Mouse (Mus musculus) 3T3-L1 (cell line): ENCODE data around the gene C1qtnf5.

Experiments
- DNase-seq: peaks from one replicate; pipeline ENCODE4 v3.0.0-alpha.2; 2015; ENCODE audit warnings: low read depth, low spot score

The C1qtnf5 gene

DNA sequence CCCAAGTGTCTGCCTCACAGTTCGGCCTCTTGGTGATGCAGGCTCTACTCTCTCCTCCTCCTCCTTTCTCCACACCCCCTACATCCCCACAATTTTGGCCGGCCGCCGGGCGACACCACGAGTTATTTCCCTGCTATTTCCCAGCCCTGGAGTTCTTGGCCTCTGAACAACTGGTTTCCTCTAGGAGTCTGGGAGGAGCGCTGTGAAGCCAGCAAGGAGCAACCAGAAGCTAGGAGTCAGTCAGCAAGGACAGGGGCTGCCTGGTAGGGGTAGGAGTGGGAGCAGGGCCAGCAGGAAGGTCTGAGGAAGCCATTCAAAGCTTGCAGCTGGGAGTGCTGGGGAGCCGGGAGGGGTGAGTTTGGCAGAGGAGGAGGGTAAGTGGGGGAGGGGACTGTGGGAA is at the start of gene C1qtnf5:
Gene C1qtnf5 (plus strand): TSS at position 136 of the 400 bp plus-strand sequence.
- DNase-seq = peak; percentile 91

DNA sequence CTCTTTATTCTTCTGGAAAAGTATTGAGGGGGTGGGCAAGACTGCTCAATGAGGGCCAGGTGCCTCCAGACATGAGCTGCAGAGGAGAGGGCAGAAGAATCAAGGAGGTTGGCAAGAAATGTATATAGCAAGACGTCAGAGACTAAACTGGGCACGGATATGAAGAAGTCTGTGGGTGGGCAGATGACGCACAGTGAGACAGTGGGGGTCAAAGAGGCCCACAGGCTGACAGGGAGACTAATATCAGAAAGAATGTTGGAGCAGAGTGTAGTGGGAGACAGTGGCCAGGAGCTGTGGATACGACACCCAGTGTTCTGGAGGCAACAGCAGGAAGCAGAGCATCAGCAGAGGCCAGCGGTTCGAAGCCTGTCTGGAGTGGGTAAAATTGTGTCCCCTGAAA is 48.4 kb upstream of the C1qtnf5 start:
- peak; percentile 71 for DNase-seq

DNA sequence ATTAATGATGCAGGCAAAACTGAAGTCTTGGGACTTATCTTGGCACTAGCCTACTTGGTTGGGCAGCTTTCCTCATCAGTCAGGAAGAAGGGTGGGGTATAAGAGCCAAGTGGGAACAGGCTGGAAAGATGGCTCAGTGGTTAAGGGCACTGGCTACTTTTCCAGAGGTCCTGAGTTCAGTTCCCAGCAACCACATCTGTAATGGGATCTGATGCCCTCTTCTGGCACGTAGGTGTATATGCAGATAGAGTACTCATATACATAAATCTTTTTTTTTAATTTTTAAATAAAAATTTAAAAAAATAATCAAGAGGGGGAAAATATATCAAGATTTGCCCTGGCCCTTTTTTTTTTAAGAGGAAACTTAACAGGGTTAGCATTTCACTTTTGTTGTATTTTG is 41.9 kb upstream of the C1qtnf5 start:
- DNase-seq = no peak

DNA sequence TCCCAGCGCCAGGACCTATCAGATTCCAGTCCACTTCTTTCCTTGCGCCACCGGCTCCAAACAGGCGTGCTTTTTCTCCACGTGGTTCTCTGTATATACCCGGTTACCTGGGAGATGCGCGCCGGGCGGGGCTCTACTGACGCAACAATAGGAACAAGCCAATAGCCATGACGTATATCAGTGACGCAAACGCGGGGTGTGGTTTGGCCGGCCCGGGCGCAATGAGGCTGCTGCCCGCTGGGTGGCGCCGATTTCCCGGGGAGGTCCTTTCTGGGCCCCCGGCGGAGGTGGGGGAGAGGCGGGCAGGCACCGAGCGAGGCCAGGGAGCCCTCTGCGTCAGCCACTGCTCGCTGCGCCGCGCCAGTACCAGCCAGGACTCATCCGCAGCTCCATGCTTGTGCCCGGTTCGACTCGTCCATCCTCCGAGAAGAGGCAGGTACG is 40.2 kb upstream of the C1qtnf5 start, which contains the start of gene Usp2:
Gene Usp2 (plus strand): TSS at position 237 of the 441 bp plus-strand sequence.
- DNase-seq = peak; percentile 96

DNA sequence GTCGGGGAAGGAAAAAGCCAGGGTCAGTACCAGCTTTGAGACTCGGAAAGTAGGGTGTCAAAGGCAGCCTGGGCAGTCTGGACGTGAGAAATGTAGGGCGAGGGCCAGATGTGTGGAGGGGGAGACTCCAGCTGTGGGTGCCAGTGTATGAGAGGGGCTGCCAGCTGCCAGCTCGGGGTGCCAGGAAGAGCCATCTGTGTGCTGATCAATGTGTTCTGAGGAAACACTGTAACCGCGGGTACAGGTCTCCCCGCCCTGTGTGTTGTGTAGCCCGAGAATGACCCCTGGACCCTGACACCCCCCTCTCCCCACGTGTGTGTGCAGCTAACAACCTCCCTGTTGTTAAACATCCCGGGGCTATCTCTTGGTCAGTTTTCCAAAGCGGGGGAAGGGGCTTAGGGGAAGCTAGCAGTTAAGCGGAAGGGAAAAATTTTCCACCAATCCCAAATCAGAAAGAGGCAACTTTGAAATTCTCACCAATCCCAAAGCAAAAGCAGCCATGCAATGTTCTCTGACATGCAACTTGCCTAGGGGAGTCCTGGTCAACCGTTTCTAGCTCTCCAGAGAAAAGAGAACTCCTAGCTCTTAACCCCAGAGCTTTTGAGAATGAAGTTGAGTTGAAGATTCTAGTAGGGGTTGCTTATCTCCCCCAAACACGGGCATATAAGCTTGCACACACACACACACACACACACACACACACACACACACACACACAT is 39.6 kb upstream of the C1qtnf5 start:
- DNase-seq = no peak

DNA sequence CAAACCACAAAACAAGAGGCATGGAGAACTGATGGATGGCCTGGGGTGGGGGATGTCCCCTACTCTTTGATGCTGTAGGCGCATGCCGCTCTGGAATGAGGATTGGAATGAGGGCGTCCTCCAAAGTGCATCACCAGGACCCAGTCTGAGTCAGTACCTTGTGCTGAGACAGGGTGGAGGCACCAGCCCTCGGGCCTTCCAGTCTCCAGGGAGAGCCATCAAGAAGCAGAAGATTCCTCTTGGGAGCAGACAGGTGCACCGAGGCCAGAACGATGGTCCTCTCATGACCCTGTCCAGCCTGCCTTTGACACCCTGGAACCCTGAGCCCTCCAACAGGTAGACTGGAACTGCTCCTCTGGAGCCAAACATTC is 39.1 kb upstream of the C1qtnf5 start:
- peak; percentile 41 for DNase-seq

DNA sequence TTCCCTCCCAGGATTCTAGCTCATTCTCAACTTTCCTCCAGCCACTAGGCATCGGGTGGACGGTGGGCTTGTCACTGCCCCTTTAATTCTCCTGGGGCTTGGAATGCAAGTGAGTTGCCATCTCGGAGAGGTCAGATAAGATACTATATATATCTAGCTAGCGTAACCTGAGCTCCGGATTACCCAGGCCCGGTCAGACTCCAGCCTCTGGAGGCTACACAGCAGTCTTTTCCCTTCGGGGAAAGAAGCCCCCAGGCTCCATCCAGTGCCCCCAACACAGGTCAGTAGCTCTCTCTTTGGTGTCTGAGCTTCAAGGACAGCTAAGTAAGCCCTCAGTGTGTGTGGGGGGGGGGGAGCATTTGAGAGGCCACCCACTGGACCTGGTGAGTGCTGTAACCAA is 37.8 kb upstream of the C1qtnf5 start:
- DNase-seq = no peak

DNA sequence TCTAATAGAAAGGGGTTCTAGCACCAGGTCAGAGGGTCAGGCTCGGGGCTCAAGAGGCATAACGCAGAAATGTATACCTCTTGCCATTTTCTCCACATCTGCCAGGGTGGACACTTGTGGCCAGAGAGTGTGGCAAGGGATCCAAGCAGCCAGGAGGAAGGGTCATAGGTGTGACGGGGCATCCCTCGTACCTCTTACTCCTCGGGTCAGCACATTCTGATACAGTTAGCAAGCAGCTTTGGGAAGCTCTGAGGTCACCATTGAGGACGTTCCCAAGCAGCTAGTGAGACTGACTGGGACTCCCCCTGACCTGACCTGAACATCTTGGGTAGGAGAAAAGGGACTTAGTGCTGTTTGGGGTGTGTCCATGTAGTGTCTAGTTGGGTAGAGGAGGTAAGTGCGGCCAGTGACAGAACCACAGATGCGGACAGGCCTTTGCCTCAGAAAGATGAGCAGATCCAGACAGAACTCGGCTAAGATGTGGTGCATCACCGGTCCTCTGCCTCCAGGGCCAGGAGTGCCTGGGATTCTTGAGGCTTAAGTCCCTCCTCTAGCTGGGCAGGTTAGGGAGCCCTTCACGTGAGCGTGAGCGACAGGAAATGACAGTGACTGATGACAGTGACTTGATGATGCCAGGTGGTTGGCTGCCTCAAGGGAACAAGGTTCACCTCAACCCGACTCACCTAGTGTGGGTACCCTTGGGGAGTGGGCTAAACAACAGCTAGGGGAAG is 36.8 kb upstream of the C1qtnf5 start:
- DNase-seq = no peak

DNA sequence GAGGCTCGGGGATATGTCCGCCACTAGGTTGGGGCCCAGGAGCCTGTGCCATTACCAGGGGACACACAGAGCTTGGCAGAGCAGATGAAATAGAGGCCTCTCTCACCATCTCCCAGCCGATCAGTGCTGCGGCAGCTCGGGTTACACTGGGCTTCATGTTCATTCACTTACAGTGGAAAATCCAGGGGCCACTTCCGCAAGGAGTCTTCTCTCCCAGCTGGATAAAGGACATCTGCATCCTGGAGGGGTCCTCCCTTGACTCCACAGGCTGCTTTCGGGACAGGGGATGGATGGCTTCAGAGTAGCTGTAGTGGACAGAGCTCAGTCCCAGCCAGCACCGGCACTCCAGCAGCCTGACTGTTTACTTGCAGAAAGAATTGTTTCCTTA is 36.2 kb upstream of the C1qtnf5 start:
- DNase-seq = no peak

DNA sequence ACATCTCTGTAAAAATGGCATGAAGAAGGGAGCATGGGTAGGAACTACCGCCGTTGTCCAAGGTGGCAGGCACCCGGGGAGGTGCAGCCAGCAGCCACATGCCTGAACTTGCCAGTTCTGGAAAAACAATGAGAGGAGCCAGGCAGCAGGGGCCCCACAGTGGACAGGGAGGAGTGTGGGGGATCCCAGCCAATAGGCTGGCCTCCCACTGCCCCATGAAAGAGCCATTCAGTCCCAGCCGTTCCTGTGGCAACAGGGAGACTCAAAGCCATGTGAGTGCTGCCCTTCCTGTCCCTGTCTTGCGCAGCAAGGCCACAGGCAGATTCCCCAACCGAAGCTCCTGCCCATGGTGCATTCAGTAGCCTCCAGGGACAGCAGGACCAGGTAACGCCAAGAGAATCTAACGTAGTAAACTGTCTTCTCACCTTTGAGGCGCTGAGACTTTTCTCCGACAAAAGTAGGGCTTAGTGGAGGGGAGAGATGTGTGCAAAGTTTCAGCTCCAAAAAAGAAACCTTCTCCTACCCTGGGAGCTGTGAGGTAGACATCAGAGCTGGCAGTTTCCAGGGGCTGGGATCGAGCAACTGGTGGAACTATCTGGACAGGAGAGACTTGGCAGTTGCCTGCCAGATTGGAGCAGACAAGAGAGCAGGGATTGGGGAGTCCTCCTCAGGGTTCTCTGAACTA is 35.0 kb upstream of the C1qtnf5 start:
- DNase-seq = no peak

DNA sequence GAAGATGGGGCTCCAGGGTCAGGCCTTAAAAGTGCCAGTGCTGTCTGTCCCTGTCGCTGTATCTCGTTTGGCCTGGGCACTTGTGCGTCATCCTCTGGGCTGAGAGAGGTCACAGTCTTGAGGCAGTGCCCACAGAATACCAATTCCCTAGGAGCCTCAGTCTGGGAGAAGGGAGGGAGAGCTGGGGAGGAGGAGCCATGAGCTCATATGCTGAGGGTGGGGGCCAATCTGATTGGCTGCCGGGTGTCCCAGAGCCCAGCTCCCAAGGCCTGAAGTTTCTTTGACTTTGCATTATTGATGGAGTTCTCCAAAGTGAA is 34.5 kb upstream of the C1qtnf5 start:
- DNase-seq = peak; percentile 34

DNA sequence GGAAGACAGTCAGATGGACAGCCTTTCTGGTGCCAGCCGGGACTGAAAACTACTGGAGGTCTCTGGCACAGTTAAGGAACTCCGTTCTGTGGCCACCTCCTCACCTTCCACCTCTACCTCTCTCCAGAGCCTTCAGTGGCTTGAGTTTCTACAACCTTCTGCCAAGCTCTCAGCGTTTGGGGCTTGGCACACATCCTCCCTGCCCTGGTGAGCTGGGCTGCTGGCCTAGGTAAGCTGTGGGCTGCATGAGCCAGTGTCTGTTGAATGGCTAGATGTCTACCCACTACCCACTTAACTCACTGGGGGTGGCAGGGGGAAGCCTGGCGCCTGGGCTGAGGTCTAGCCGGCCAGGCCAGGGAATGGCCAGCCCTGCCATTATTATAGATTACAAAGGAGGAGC is 33.9 kb upstream of the C1qtnf5 start:
- DNase-seq = no peak

DNA sequence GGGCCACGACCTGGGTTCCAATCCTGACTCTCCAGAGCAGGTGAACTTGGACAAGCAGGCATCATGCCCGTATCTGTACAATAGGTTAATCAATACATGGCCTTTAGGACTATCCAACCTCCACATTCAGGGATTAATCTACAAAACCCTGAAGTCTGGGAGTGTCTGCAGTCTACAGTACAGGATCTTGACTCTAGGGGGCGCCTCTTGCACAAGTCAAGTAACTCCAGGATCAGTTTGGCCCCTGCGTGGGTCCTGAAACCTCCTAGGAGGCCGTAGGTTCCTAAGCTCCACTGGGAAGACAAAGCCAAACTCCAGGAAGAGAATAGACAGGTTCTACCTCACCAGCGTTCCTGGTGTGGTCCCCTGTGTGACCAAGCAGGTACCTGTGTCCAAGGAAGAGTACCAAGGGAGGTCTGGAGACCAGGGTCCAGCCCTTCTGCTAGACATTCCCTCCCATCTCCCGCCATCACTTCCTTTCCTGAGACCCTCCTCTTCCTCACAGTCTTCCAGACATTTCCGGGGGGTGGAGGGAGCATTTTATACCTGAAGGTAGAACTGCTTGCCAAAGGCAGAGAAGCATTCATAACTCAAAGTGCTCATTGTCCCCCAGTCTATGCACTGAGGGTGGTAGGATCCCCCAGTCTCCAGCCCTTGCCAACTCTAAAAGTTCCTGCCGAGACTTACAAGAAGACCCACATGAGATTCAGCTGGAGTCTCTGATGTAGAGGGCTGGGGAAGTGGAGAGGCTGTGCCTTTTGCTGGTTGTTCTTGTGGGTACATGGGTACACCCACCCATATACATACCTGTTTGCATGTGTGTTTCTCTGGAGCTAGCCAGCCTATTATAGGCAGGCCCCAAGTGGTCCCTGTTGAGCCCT is 32.4 kb upstream of the C1qtnf5 start:
- DNase-seq = peak; percentile 37

DNA sequence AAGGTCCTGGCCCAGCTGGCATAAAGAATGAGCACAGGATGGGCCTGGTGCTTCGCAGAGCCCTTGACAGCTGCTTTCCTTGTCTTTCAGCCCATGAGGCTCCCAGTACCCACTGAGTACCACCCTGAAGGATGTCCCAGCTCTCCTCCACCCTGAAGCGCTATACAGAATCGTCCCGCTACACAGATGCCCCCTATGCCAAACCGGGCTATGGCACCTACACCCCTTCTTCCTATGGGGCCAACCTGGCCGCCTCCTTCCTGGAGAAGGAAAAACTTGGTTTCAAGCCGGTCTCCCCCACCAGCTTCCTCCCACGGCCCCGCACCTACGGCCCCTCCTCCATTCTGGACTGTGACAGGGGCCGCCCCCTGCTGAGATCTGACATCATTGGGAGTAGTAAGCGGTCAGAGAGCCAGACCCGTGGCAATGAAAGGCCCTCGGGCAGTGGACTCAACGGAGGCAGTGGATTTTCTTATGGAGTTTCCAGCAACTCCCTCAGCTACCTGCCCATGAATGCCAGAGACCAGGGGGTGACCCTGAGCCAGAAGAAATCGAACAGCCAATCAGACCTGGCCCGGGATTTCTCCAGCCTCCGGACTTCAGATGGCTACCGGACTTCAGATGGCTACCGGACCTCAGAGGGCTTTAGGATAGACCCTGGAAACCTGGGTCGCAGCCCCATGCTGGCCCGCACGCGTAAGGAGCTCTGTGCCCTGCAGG is 31.6 kb upstream of the C1qtnf5 start:
- no peak for DNase-seq

DNA sequence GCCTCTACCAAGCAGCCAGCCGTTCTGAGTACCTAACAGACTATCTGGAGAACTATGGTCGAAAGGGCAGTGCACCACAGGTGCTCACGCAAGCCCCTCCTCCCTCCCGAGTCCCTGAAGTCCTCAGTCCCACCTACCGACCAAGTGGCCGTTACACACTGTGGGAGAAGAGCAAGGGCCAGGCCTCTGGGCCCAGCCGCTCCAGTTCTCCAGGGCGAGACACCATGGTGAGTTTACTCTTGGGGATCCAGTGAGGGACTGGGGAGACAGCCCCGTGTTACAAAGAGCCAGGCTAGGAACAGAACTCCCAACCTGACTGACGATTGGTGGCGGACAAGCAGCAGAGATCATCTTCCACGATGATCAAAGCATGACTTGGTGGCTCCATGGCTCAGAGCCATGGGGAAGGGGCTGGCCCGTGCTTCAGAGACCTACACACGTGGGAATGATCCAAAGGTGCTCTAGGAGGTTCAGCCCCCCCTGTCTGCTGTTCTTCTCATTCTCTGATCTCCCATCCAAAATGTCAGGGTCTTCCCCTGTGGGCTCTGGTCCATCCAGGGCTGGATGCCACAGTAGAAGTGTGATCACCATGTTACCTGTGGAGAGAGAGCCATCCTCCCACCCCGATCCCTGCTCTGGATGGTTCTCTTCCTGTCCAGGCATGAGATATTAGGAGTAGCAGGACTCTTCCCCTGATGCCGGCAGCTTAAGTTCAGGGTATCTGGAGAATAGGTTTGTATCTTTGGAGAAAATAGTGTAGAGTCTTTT is 30.9 kb upstream of the C1qtnf5 start:
- no peak for DNase-seq

DNA sequence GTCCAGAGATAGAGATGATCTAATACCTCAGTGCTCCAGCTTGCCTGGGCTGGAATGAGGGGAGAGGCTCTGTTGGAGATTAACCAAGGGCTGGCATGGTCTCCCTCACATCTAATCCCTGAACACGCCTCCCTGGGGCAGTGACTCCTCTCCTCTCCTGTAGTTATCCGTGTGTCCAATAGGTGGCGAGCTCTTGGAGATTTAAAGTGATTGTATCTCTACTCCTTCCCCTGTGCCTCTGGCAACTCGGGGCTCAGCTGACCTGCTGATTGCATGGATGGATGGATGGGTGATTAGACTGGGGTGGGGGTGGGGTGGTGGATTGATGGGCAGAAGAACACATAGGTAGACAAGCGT is 30.3 kb upstream of the C1qtnf5 start:
- peak; percentile 79 for DNase-seq

DNA sequence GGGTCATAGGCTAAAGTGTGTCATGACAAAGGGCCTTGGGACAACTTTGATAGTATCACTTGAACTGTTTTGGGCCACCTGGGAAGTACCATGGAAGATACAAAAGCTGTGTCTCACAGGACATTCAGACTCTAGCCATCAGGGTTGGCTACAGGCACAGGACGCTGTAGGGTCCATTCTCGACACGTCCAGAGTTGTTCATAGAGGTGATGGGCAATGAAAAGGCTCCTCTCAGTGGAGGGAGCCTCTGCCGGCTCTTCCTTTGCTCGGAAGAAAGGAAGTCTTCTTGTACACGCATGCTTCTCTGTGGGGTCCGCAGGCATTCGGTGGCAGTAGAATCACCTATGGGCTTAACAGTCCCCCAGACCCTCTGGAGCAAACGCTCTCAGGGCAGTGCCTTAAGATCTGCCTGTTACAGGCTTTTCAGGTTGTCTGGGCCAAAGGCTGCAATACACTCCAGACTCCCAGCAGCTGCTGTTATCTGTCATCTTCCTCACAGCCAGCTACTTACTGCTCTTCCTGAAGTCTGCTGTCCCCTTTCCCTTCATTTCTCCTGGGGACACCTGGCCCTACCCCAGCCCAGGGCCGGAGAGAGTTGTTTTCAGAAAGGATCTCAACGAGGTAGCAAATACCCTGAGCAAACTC is 29.7 kb upstream of the C1qtnf5 start:
- no peak for DNase-seq

DNA sequence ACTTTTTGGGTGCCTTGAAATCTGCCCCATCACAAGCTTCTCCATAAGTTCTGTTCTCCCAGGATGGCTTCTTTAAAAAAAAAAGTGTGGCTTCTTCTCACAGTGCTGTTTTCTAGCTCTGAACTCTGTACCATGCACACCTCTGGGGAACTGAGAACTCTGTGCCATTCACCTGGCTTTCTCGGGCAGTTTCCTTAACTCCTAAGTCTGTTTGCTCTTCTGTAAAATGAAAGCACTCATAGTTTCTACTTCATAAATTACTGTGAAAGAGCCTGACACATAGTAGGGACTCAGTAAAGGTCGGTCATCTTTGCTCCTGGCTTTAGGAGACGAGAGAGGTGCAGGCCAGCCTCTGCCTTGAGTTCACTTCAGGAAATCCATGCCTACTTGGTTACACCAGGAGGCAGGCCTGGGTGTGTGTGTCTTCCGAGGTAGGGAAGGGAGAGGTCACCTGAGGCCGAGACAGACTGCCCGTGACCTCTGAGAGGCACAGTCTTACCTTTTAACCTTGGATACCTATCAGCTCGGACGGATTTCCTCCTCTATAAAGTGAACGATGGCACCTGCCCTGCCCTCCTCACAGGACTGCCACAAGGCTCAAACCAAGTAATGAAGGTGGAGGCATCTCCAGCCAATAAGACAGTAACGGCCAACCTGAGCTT is 28.8 kb upstream of the C1qtnf5 start:
- no peak for DNase-seq

DNA sequence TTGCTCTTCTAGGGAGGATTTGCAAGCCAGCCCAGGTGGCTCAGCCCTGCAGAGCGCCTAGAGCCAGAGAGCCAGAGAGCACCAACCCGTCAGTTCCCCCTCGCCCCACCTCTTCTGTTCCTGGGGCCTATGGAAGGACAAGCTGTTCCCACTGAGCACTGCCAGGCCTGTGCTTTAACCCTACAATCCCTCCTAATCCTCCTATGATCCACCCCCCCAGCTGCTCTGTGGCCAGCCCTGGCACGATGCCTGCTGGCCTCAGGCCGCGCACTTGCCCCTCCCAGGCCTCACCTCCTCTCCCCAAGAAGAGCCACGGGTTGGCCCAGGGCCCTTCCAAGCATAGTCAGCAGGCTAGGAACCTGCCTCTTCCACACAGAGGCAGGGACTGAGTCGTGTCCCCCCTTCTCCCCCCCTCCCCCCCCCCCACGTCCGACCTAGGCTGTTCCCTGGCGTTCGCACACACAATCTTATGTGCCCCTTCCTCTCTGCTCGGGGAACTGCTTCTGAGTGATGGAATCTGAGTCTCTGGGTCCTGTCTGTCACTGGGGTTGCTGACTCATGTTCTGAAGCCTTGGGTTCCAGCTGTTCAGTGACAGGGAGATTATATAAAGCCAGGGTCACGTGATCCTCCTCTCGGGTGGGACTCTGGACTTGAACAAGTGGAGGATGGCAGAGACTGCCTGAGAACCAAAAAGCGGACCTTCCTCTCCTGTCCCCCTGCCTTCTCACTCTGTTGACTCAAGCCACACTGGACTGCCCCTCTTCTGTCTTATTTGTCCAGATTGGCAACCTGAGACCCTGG is 27.9 kb upstream of the C1qtnf5 start:
- peak; percentile 87 for DNase-seq
